Mouse (Mus musculus) liver, postnatal 0 days (tissue): ENCODE measurements around the gene E130309D02Rik. TPM values are rescaled to one million over a fixed set of nuclear protein-coding genes. Genes with fewer than 3 reads are reported as not detected.

Experiments
- ATAC-seq: fragments of 200-750 bp; cut with Nextera tagmentation; 2 replicates; pipeline ENCODE4 v1.8.0; 2017; ENCODE audit warnings: mild to moderate bottlenecking, moderate library complexity
- DNase-seq: peaks from one replicate; pipeline ENCODE4 v3.0.0-alpha.2; 2016
- H3K27ac ChIP-seq: fragments of 300-500 bp; sonication (generic); 2 replicates; pipeline ENCODE4 v1.5.1; 2014; ENCODE audit warnings: antibody characterized with exemption, moderate library complexity, mild to moderate bottlenecking, low read depth
- H3K27me3 ChIP-seq: fragments of 300-500 bp; sonication (generic); 2 replicates; pipeline ENCODE4 v1.6.1; 2014; ENCODE audit warnings: low read length, control low read depth, mixed read lengths; ENCODE audit not compliant: insufficient read depth
- H3K36me3 ChIP-seq: fragments of 300-500 bp; sonication (generic); replicated peaks from 2 replicates; pipeline ENCODE4 v1.6.1; 2014; ENCODE audit warnings: mild to moderate bottlenecking, control low read depth, low read length, moderate library complexity, mixed read lengths; ENCODE audit not compliant: insufficient read depth
- H3K4me1 ChIP-seq: fragments of 300-500 bp; sonication (generic); 2 replicates; pipeline ENCODE4 v1.6.1; 2014; ENCODE audit warnings: antibody characterized with exemption, mild to moderate bottlenecking, control low read depth; ENCODE audit not compliant: insufficient read depth
- H3K4me2 ChIP-seq: fragments of 300-500 bp; sonication (generic); 2 replicates; pipeline ENCODE4 v1.6.1; 2014; ENCODE audit warnings: low read depth, mild to moderate bottlenecking, low read length, moderate library complexity, mixed read lengths
- H3K4me3 ChIP-seq: fragments of 300-500 bp; sonication (generic); 2 replicates; pipeline ENCODE4 v1.5.1; 2014; ENCODE audit warnings: low read depth, low read length
- H3K9ac ChIP-seq: fragments of 300-500 bp; sonication (generic); replicated peaks from 2 replicates; pipeline ENCODE4 v1.6.1; 2014; ENCODE audit warnings: mild to moderate bottlenecking, moderate library complexity
- H3K9me3 ChIP-seq: fragments of 300-500 bp; sonication (generic); 2 replicates; pipeline ENCODE4 v1.6.1; 2016; ENCODE audit warnings: mild to moderate bottlenecking, control low read depth, low read length, mixed read lengths
- CTCF ChIP-seq: sonication (generic); IDR thresholded peaks from 2 replicates; pipeline ENCODE4 v1.5.1; 2016; ENCODE audit warnings: antibody characterized with exemption, low read depth
- EP300 ChIP-seq: IDR thresholded peaks from 2 replicates; pipeline ENCODE4 v1.6.1; 2016; ENCODE audit warnings: antibody characterized with exemption, low read depth, mild to moderate bottlenecking
- WGBS: fragments of 180-500 bp; shearing (Covaris S2); extraction: QIAGEN DNeasy Blood & Tissue Kit; methylation state at CpG from one replicate; pipeline ENCODE4 v1.1.7; 2014; ENCODE audit not compliant: insufficient replicate concordance; 5-methylcytosine and 5-hydroxymethylcytosine counted together
- polyA plus RNA-seq: library from polyadenylated mRNA; unstranded; fragments of >200 nt; fragmentation: Nextera tagmentation; extraction: Ambion mirVana; gene quantifications from 2 replicates; pipeline ENCODE4 v1.2.1, GENCODE M21; 2015

E130309D02Rik gene
- polyA plus RNA-seq, 1 experiment from 2014 or later = 12.8 TPM

GRCm38 (mm10) chr5:143266794-143267193, 48.4 kb downstream of the E130309D02Rik start:
- H3K36me3 ChIP-seq = peaks cover 7% of the 10 kb centered on the region; the same call in 1 of the 2 replicates
- no peaks in the 10 kb centered on the region for H3K9me3 ChIP-seq
- H3K4me1 ChIP-seq = peaks cover 14% of the 10 kb centered on the region
- TF ChIP-seq EP300 (no peak), CTCF (no peak)
- ATAC-seq (no peak), DNase-seq (no peak)
- no peaks in the 10 kb centered on the region for H3K27me3 ChIP-seq
- no peak overlapping the region for H3K9ac ChIP-seq
- H3K4me2 ChIP-seq = no peak overlapping the region
- WGBS = 80% methylated on average over 6 of the region's 6 CpGs
- H3K27ac ChIP-seq = no peak overlapping the region
- H3K4me3 ChIP-seq = no peak overlapping the region

- 50% methylated on average over 1 of the region's 1 CpGs for WGBS
- Histone ChIP-seq H3K27ac (no peak overlapping the region), H3K9ac (no peak overlapping the region), H3K4me3 (no peak overlapping the region), H3K27me3 (no peaks in the 10 kb centered on the region), H3K4me2 (no peak overlapping the region), H3K36me3 (peaks cover 7% of the 10 kb centered on the region; the same call in 1 of the 2 replicates), H3K9me3 (no peaks in the 10 kb centered on the region), H3K4me1 (peaks cover 10% of the 10 kb centered on the region)
- TF ChIP-seq CTCF (no peak), EP300 (no peak)
- DNase-seq (no peak), ATAC-seq (no peak)
These were observed 49.8 kb downstream of the E130309D02Rik start for GRCm38 (mm10) chr5:143265409-143265808.

- Histone ChIP-seq H3K4me3 (no peak overlapping the region), H3K4me2 (no peak overlapping the region), H3K9me3 (no peaks in the 10 kb centered on the region), H3K4me1 (peaks cover 5% of the 10 kb centered on the region; the same call in 1 of the 2 replicates), H3K36me3 (peaks cover 7% of the 10 kb centered on the region; the same call in 1 of the 2 replicates), H3K9ac (no peak overlapping the region), H3K27me3 (no peaks in the 10 kb centered on the region), H3K27ac (no peak overlapping the region)
- TF ChIP-seq EP300 (no peak), CTCF (no peak)
- WGBS = 89% methylated on average over 10 of the region's 10 CpGs
- DNase-seq = no peak
- no peak for ATAC-seq
These were observed 50.5 kb downstream of the E130309D02Rik start for GRCm38 (mm10) chr5:143264689-143265088.

GRCm38 (mm10) chr5:143261636-143262035, 53.5 kb downstream of the E130309D02Rik start:
- H3K27me3 ChIP-seq = peaks cover 6% of the 10 kb centered on the region; the same call in 1 of the 2 replicates
- DNase-seq = no peak
- H3K9ac ChIP-seq = no peak overlapping the region
- no peak for ATAC-seq
- no peak overlapping the region for H3K27ac ChIP-seq
- WGBS = 82% methylated on average over 8 of the region's 8 CpGs
- no peaks in the 10 kb centered on the region for H3K4me1 ChIP-seq
- TF ChIP-seq EP300 (no peak), CTCF (no peak)
- H3K4me2 ChIP-seq = no peak overlapping the region
- peaks cover 7% of the 10 kb centered on the region; the same call in 1 of the 2 replicates for H3K36me3 ChIP-seq
- H3K4me3 ChIP-seq = no peak overlapping the region
- H3K9me3 ChIP-seq = no peaks in the 10 kb centered on the region

- H3K4me1 ChIP-seq = peaks cover 8% of the 10 kb centered on the region
- TF ChIP-seq CTCF (no peak), EP300 (no peak)
- 72% methylated on average over 5 of the region's 5 CpGs for WGBS
These were observed 59.4 kb downstream of the E130309D02Rik start for GRCm38 (mm10) chr5:143255802-143256201.

GRCm38 (mm10) chr5:143255131-143255519, 60.0 kb downstream of the E130309D02Rik start:
- peaks cover 8% of the 10 kb centered on the region for H3K4me1 ChIP-seq
- H3K27ac ChIP-seq = no peak overlapping the region
- WGBS = 16% methylated on average over 24 of the region's 24 CpGs
- no peak for DNase-seq
- H3K27me3 ChIP-seq = peaks cover 61% of the 10 kb centered on the region
- TF ChIP-seq EP300 = no peak
- no peak for TF ChIP-seq CTCF
- no peak overlapping the region for H3K4me2 ChIP-seq
- H3K9me3 ChIP-seq = no peaks in the 10 kb centered on the region
- no peak overlapping the region for H3K9ac ChIP-seq
- ATAC-seq = no peak
- no peak overlapping the region for H3K4me3 ChIP-seq
- 0 out of 2 replicates have a peak, but pooled peaks cover 2% of the 10 kb centered on the region for H3K36me3 ChIP-seq

More at GRCm38 (mm10) chr5:143255802-143256201, 59.4 kb downstream of the E130309D02Rik start:
- H3K4me3 ChIP-seq = no peak overlapping the region
- H3K9me3 ChIP-seq = no peaks in the 10 kb centered on the region
- no peak for DNase-seq
- H3K9ac ChIP-seq = no peak overlapping the region
- no peak overlapping the region for H3K4me2 ChIP-seq
- 0 out of 2 replicates have a peak, but pooled peaks cover 2% of the 10 kb centered on the region for H3K36me3 ChIP-seq
- no peak for ATAC-seq
- peaks cover 61% of the 10 kb centered on the region for H3K27me3 ChIP-seq
- no peak overlapping the region for H3K27ac ChIP-seq

- H3K36me3 ChIP-seq = 0 out of 2 replicates have a peak, but pooled peaks cover 2% of the 10 kb centered on the region
- H3K4me1 ChIP-seq = peaks cover 8% of the 10 kb centered on the region
- no peak overlapping the region for H3K9ac ChIP-seq
- H3K4me2 ChIP-seq = no peak overlapping the region
- peaks cover 61% of the 10 kb centered on the region for H3K27me3 ChIP-seq
- H3K27ac ChIP-seq = no peak overlapping the region
- H3K4me3 ChIP-seq = no peak overlapping the region
- DNase-seq (no peak), ATAC-seq (no peak; the same call in 1 of the 2 replicates)
- 11% methylated on average over 65 of the region's 66 CpGs for WGBS
- TF ChIP-seq CTCF (no peak), EP300 (no peak)
- H3K9me3 ChIP-seq = no peaks in the 10 kb centered on the region
These were observed 60.6 kb downstream of the E130309D02Rik start for GRCm38 (mm10) chr5:143254487-143255130.
